Mouse (Mus musculus) G1E (cell line): Measurements from ENCODE around the gene B3gnt2.

ENCODE experiments used
- CTCF ChIP-seq: IDR thresholded peaks from 2 replicates; pipeline ENCODE4 v1.5.1; 2012; ENCODE audit warnings: low read depth, low read length, inconsistent platforms, mixed read lengths
- GATA1 ChIP-seq: IDR thresholded peaks from 2 replicates; pipeline ENCODE4 v1.6.1; 2012; ENCODE audit warnings: borderline replicate concordance, low read length, inconsistent platforms, mixed read lengths
- POLR2AphosphoS5 ChIP-seq: IDR thresholded peaks from 2 replicates; pipeline ENCODE4 v1.6.1; 2012; ENCODE audit warnings: low read depth, low read length, inconsistent platforms; ENCODE audit not compliant: insufficient replicate concordance
- TAL1 ChIP-seq: conservative IDR thresholded peaks from 2 replicates; pipeline ENCODE4 v1.6.1; 2012; ENCODE audit warnings: low read depth, low read length, inconsistent platforms, mixed read lengths

GRCm38 (mm10) chr11:22852510-22852909, 8.3 kb downstream of the B3gnt2 start:
- TF ChIP-seq POLR2AphosphoS5: no peak
- no peak for TF ChIP-seq CTCF
- no peak for TF ChIP-seq GATA1
- TF ChIP-seq TAL1: no peak
